In the genomic region with DNA sequence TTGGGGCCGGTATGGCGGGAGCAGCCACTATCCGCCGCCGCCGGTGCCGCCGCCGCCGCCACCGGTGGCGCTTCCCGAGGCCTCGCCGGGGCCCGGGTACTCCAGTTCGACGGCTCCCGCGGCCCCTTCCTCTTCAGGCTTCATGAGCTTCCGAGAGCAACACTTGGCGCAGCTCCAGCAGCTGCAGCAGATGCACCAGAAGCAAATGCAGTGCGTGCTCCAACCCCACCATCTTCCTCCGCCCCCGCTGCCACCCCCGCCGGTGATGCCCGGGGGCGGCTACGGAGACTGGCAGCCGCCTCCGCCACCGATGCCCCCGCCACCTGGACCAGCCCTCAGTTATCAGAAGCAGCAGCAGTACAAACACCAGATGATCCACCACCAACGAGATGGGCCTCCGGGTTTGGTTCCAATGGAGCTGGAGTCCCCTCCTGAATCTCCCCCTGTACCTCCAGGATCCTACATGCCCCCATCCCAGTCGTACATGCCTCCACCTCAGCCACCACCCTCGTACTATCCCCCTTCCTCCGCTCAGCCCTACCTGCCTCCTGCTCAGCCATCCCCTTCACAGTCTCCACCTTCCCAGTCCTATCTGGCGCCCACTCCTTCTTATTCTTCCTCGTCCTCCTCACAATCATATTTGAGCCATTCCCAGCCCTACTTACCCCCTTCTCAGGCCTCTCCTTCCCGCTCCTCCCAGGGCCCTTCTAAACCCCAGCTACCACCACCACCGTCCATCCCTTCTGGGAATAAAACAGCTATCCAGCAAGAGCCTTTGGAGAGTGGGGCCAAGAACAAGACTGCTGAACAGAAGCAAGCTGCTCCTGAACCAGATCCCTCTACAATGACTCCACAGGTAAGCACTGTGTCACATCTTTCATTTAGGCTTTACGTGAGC, we compare ENCODE assay signal across 8 mouse cellular contexts. TPM values are rescaled to one million over a fixed set of nuclear protein-coding genes. Genes with fewer than 3 reads are reported as not detected.
A peak's percentile ranks its signal among the peaks of the same experiment; 100 is the strongest.
DNase-seq lines count a peak whose midpoint lies in the region; ATAC-seq and TF ChIP-seq lines count a peak whose summit lies in the region.

No protein-coding gene starts in this region.

- peak; percentile 53 for DNase-seq in right cerebral cortex, adult 18-20 months
- DNase-seq in right cerebral cortex, postnatal 25 days = no peak
- peak; percentile 76 for DNase-seq in forebrain, embryonic 14.5 days (ENCODE audit: low spot score)
- peak; percentile 65 for DNase-seq in liver
- peak; percentile 73 for DNase-seq in testis, postnatal 14 days (ENCODE audit: low spot score)

- under 1% methylated on average over 44 of the region's 44 CpGs for WGBS in forebrain, embryonic 14.5 days
- WGBS in intestine, embryonic 16.5 days = under 1% methylated on average over 36 of the region's 44 CpGs

- H3ac ChIP-seq in myocyte (ENCODE audit: control insufficient read depth, insufficient read length) = peak overlapping the region; percentile 56

- ATAC-seq in cerebellum, adult (ENCODE audit: insufficient number of reproducible peaks, low FRiP score, low TSS enrichment) = peak; percentile 60; the same call in 1 of the 2 replicates
- peak; percentile 68 for ATAC-seq in forebrain, embryonic 14.5 days
- ATAC-seq in intestine, embryonic 16.5 days = peak; percentile 58

- no peak for TF ChIP-seq POLR2A in myocyte (IDR thresholded peaks at IDR 0.05; ENCODE audit: insufficient read length, low read depth)

- peak overlapping the region; percentile 99 for H3K9ac ChIP-seq in forebrain, embryonic 14.5 days (ENCODE audit: low read length)
- peak overlapping the region; percentile 98 for H3K9ac ChIP-seq in intestine, embryonic 16.5 days (ENCODE audit: low read depth, low read length)

- H3K4me1 ChIP-seq in forebrain, embryonic 14.5 days (ENCODE audit: control insufficient read depth, insufficient read depth, low read length) = peaks cover 18% of the 10 kb centered on the region
- peaks cover 19% of the 10 kb centered on the region for H3K4me1 ChIP-seq in intestine, embryonic 16.5 days (ENCODE audit: control insufficient read depth, insufficient read depth, low read length)

- peak overlapping the region; percentile 59 for H3K4me2 ChIP-seq in forebrain, embryonic 14.5 days (ENCODE audit: low read length)
- peak overlapping the region; percentile 95 for H3K4me2 ChIP-seq in intestine, embryonic 16.5 days (ENCODE audit: low read depth, low read length)
- H3K4me2 ChIP-seq in myocyte (ENCODE audit: low read depth) = peak overlapping the region; percentile 75

- H3K79me2 ChIP-seq in myocyte (ENCODE audit: control insufficient read depth, insufficient read depth) = peaks cover 53% of the 10 kb centered on the region

- peak overlapping the region; percentile 91 for H3K27ac ChIP-seq in forebrain, embryonic 14.5 days (ENCODE audit: low read depth, low read length)
- peak overlapping the region; percentile 83 for H3K27ac ChIP-seq in intestine, embryonic 16.5 days (ENCODE audit: low read length)

- peak overlapping the region; percentile 97 for H3K4me3 ChIP-seq in forebrain, embryonic 14.5 days (ENCODE audit: low read depth, low read length)
- peak overlapping the region; percentile 97 for H3K4me3 ChIP-seq in intestine, embryonic 16.5 days (ENCODE audit: low read length)
- H3K4me3 ChIP-seq in myocyte = peak overlapping the region; percentile 76

- no peaks in the 10 kb centered on the region for H3K36me3 ChIP-seq in forebrain, embryonic 14.5 days (ENCODE audit: control insufficient read depth, insufficient read depth, low read length)
- no peaks in the 10 kb centered on the region for H3K36me3 ChIP-seq in intestine, embryonic 16.5 days (ENCODE audit: control insufficient read depth, insufficient read depth, low read length)
- peaks cover 4% of the 10 kb centered on the region for H3K36me3 ChIP-seq in myocyte (ENCODE audit: control insufficient read depth, insufficient read depth)

- no peaks in the 10 kb centered on the region for H3K27me3 ChIP-seq in forebrain, embryonic 14.5 days (replicated peaks; ENCODE audit: control insufficient read depth, insufficient read depth, low read length)
- no peaks in the 10 kb centered on the region for H3K27me3 ChIP-seq in intestine, embryonic 16.5 days (replicated peaks; ENCODE audit: control insufficient read depth, insufficient read depth, low read length)
- no peaks in the 10 kb centered on the region for H3K27me3 ChIP-seq in myocyte (ENCODE audit: control insufficient read depth, insufficient read depth, insufficient read length)

- H3K9me3 ChIP-seq in forebrain, embryonic 14.5 days (replicated peaks; ENCODE audit: control insufficient read depth, low read length) = no peaks in the 10 kb centered on the region
- no peaks in the 10 kb centered on the region for H3K9me3 ChIP-seq in intestine, embryonic 16.5 days (ENCODE audit: control insufficient read depth, low read length)

TF ChIP-seq in myocyte, 11 proteins besides CTCF, POLR2A, EP300 and RAD21:
- TF ChIP-seq USF1 (IDR thresholded peaks at IDR 0.05; ENCODE audit: low read depth) (no peak), MYOD1 (IDR thresholded peaks at IDR 0.05; ENCODE audit: control insufficient read depth in 1 of 3, insufficient read length in 2 of 3, low read depth in 2 of 3) (no peak), E2F4 (IDR thresholded peaks at IDR 0.05; ENCODE audit: insufficient read depth) (no peak), MAX (IDR thresholded peaks at IDR 0.05; ENCODE audit: low read depth) (no peak), MYOG (IDR thresholded peaks at IDR 0.05; ENCODE audit: control insufficient read depth in 1 of 3, insufficient read depth in 1 of 3, insufficient read length in 2 of 3, low read depth in 2 of 3) (no peak), POLR2AphosphoS2 (IDR thresholded peaks at IDR 0.05; ENCODE audit: insufficient read length, low read depth) (no peak), REST (IDR thresholded peaks at IDR 0.05; ENCODE audit: insufficient read depth, insufficient read length) (no peak), TCF12 (IDR thresholded peaks at IDR 0.05; ENCODE audit: insufficient read depth, poor library complexity, severe bottlenecking) (no peak), CEBPB (IDR thresholded peaks at IDR 0.05; ENCODE audit: insufficient read depth, poor library complexity, severe bottlenecking) (no peak), TCF3 (IDR thresholded peaks at IDR 0.05; ENCODE audit: insufficient read length, low read depth) (no peak), SRF (IDR thresholded peaks at IDR 0.05; ENCODE audit: control insufficient read depth, insufficient read length, low read depth) (no peak)

RNA-seq across cellular contexts. Expression of a gene that starts 0.6 kb away (rescaled TPM):
- 32.4 and 33.2 TPM in 2 replicates for polyA plus RNA-seq in forebrain, embryonic 14.5 days (2014; fragmentation: Nextera tagmentation; extraction: Ambion mirVana)
- 17.7 and 18.5 TPM in 2 replicates for polyA plus RNA-seq in intestine, embryonic 16.5 days (2015; fragmentation: Nextera tagmentation; extraction: Ambion mirVana)
- 21.0 TPM for polyA plus RNA-seq in myocyte (2012; fragmentation: generic; extraction: Trizol)

RNA-seq across cellular contexts. Expression of a gene that starts 26.1 kb away (rescaled TPM):
- 31.4 and 37.5 TPM in 2 replicates for polyA plus RNA-seq in forebrain, embryonic 14.5 days (2014; fragmentation: Nextera tagmentation; extraction: Ambion mirVana)
- 8.0 and 8.5 TPM in 2 replicates for polyA plus RNA-seq in intestine, embryonic 16.5 days (2015; fragmentation: Nextera tagmentation; extraction: Ambion mirVana)
- 17.4 TPM for polyA plus RNA-seq in myocyte (2012; fragmentation: generic; extraction: Trizol)

RNA-seq across cellular contexts. Expression of a gene that starts 26.1 kb away (rescaled TPM):
- polyA plus RNA-seq in forebrain, embryonic 14.5 days (2014; fragmentation: Nextera tagmentation; extraction: Ambion mirVana) = 128 and 147 TPM in 2 replicates
- 123 and 134 TPM in 2 replicates for polyA plus RNA-seq in intestine, embryonic 16.5 days (2015; fragmentation: Nextera tagmentation; extraction: Ambion mirVana)
- polyA plus RNA-seq in myocyte (2012; fragmentation: generic; extraction: Trizol) = 129 TPM
